Mouse (Mus musculus) E14TG2a.4 (cell line): ENCODE measurements at regions not wholly inside any gene's neighbourhood (a gene's known extent, or its start where the extent isn't known, plus 50 kb on each side); places are given as distances from the start of the nearest gene placed in this dataset.

Source experiments
- CTCF ChIP-seq: conservative IDR thresholded peaks from 2 replicates; pipeline ENCODE4 v1.5.1; 2014; ENCODE audit warnings: low read length
- NANOG ChIP-seq: IDR thresholded peaks from 2 replicates; pipeline ENCODE4 v1.6.1; 2014; ENCODE audit warnings: borderline replicate concordance, low read length, mixed read lengths
- POU5F1 ChIP-seq: IDR thresholded peaks from 2 replicates; pipeline ENCODE4 v1.6.1; 2014; ENCODE audit warnings: low read length, borderline replicate concordance

DNA sequence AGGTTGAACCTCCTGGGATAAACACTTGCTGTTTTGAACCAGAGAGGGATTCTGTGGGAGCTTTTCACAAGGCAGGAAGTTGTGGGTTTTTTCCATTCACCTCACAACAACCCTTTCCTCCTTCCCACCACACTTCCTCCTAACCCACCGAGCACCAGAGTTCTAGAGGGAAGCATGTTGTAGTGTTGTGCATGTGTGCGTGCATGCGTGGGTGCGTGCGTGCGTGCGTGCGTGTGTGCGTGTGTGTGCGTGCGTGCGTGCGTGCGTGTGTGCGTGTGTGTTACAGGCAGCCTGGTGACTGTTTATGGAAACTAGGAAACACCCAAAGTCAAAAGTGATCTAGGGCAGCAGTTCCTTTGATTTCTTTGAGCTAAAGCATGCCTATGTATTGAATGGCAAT, 186.5 kb upstream of the Klf7 start:
- TF ChIP-seq CTCF (no peak), NANOG (no peak), POU5F1 (no peak)
